Mouse (Mus musculus) ES-E14 (cell line): ENCODE data around the gene Ptprcap. TPM values are rescaled to one million over a fixed set of nuclear protein-coding genes. Genes with fewer than 3 reads are reported as not detected.

Source experiments
- DNase-seq: peaks from one replicate; pipeline ENCODE4 v3.0.0-alpha.2; 2013; ENCODE audit warnings: low read depth, low spot score
- H3K27ac ChIP-seq: 2 replicates; pipeline ENCODE4 v1.5.1; 2012; ENCODE audit warnings: low read depth, mild to moderate bottlenecking, low read length, moderate library complexity, mixed read lengths; ENCODE audit not compliant: poor library complexity, insufficient read depth, severe bottlenecking
- H3K36me3 ChIP-seq: 2 replicates; pipeline ENCODE4 v1.6.1; 2012; ENCODE audit warnings: mild to moderate bottlenecking, low read length, moderate library complexity, mixed read lengths; ENCODE audit not compliant: control insufficient read depth, poor library complexity, insufficient read depth, severe bottlenecking
- H3K4me1 ChIP-seq, 2 experiments: fragments of 150-350 bp in 1 of 2; sonication (generic) in 1 of 2; 2 replicates each; pipeline ENCODE4 v1.6.1; 2012; ENCODE audit warnings: low read length in 2 of 2, mild to moderate bottlenecking in 1 of 2, mixed read lengths in 1 of 2; ENCODE audit not compliant: control insufficient read depth in 2 of 2, insufficient read depth in 2 of 2, poor library complexity in 1 of 2
- H3K4me3 ChIP-seq, 2 experiments: fragments of 150-350 bp in 1 of 2; sonication (generic) in 1 of 2; 2 replicates each; pipeline ENCODE4 v1.5.1; 2012; ENCODE audit warnings: low read length in 2 of 2, low read depth in 1 of 2, mild to moderate bottlenecking in 1 of 2, mixed read lengths in 1 of 2; ENCODE audit not compliant: insufficient read depth in 1 of 2, poor library complexity in 1 of 2, severe bottlenecking in 1 of 2
- H3K9ac ChIP-seq: 2 replicates; pipeline ENCODE4 v1.6.1; 2012; ENCODE audit warnings: low read depth, mild to moderate bottlenecking, low read length, mixed read lengths; ENCODE audit not compliant: poor library complexity, insufficient read depth, severe bottlenecking
- H3K9me3 ChIP-seq: fragments of 150-350 bp; sonication (generic); 2 replicates; pipeline ENCODE4 v1.6.1; 2012; ENCODE audit warnings: low read depth, mild to moderate bottlenecking, low read length; ENCODE audit not compliant: control insufficient read depth, insufficient read depth
- CHD2 ChIP-seq: IDR thresholded peaks from 2 replicates; pipeline ENCODE4 v1.6.1; 2014; ENCODE audit warnings: mild to moderate bottlenecking, low read depth, low read length, inconsistent platforms
- HCFC1 ChIP-seq: IDR thresholded peaks from 2 replicates; pipeline ENCODE4 v1.6.1; 2012; ENCODE audit warnings: low read length, inconsistent platforms, borderline replicate concordance; ENCODE audit not compliant: insufficient read depth
- MAFK ChIP-seq: IDR thresholded peaks from 2 replicates; pipeline ENCODE4 v1.6.1; 2014; ENCODE audit warnings: mild to moderate bottlenecking, low read depth, low read length, inconsistent platforms; ENCODE audit not compliant: insufficient read depth
- ZC3H11A ChIP-seq: IDR thresholded peaks from 2 replicates; pipeline ENCODE4 v1.6.1; 2012; ENCODE audit warnings: low read depth, mild to moderate bottlenecking, inconsistent platforms, low read length, borderline replicate concordance
- ZNF384 ChIP-seq: IDR thresholded peaks from 2 replicates; pipeline ENCODE4 v1.6.1; 2012; ENCODE audit warnings: low read depth, low read length, inconsistent platforms
- in situ Hi-C, 2 experiments: fragments of 600-800 bp; cut with MboI; formaldehyde crosslinking; loops; one replicate each; pipeline ENCODE4 v1.15.1; 2025; ENCODE audit warnings: low sequenced_read_pairs in 2 of 2, inconsistent platforms in 1 of 2; ENCODE audit not compliant: unreplicated experiment in 2 of 2
- total RNA-seq: library from RNA; depleted of rRNA; stranded (reverse); fragments of 300-350 nt; gene quantifications from 2 replicates; pipeline ENCODE4 v1.2.3, GENCODE M21; 2012

Gene Ptprcap
- total RNA-seq, 1 experiment = 9.5 TPM

DNA sequence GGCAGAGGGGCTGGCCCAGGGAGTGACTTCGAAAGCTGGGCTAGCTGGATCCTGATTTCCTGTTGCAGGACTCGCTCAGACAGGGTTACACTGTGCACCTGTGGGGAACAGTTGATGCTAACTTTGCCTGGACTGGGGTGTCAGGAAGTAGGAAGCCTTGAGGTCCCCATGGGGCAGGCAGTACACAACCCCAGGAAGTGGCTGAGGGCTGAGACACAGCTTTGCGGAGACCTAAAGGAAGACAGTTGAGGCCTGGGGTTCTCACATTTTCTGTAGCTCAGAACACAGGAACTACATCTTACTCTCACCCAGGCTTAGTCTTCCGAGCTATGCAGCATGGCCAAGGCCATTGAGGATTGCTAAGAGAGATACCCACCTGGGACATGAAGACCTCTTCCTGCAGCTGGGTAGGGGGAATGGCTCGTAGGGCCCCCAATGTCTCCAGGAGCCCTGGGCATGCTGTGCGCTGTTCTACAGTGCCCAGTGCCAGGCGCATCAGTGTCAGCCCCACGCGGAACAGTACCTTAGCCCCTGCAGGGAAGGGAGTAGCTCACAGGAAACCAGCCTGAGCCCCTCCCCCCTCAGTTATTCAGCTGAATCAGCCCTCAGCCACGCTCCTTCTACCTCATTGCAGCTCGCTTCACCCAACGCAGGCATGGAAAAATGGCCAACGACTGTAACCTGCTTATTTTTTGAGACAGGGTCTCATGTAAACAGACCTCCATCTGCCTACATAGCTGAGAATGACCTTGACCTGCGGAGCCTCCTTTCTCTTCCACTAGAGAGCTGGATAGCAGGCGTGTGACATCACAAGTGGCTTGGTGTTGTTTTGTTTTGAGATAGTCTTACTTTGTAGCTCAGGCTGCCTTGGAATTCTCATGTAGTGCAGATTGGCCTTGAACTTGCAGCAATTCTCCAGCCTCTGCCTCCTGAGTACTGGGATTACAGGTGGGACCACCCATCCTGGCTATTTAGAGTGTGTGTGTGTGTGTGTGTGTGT is 31.9 kb downstream of the Ptprcap start:
- peaks cover 4 to 17% of the 10 kb centered on the region in 2 experiments; a peak in 3 of 4 replicates for H3K4me1 ChIP-seq
- H3K9ac ChIP-seq = 0 out of 2 replicates have a peak overlapping the region, but pooled peaks have one; percentile 6
- no peak overlapping the region; a peak in 1 of 4 replicates for H3K4me3 ChIP-seq
- H3K36me3 ChIP-seq = no peaks in the 10 kb centered on the region
- no peaks in the 10 kb centered on the region for H3K9me3 ChIP-seq
- peak overlapping the region; percentile 24; the same call in 1 of the 2 replicates for H3K27ac ChIP-seq
- in situ Hi-C loops = no loop called here
- no peak for DNase-seq
- TF ChIP-seq HCFC1 = no peak
- TF ChIP-seq ZC3H11A = no peak
- no peak for TF ChIP-seq MAFK
- TF ChIP-seq CHD2 = no peak
- TF ChIP-seq ZNF384 = no peak

DNA sequence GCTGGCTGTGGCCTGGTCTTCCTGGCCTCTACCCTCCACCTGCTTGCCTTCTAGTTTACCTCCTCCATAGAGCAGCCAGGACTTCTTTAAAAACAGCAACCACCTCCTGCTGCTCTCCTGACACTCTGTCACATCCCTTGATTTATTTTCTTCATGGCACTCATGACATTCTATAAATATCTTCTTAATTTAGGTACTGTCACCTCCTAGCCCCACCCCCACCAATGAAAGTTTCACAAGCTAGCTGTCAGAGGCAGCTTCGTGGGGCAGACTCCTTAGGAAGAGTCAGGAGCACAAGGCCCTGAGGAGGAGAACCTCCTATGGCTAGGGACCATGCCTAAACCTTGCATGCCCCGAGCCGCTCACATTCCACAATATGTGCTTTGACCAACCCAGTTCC is 33.9 kb downstream of the Ptprcap start:
- in situ Hi-C loops = no loop called here
- H3K4me1 ChIP-seq = peaks cover 4 to 19% of the 10 kb centered on the region in 2 experiments; a peak in 3 of 4 replicates
- DNase-seq = no peak
- no peak overlapping the region for H3K4me3 ChIP-seq
- H3K27ac ChIP-seq = no peak overlapping the region
- no peaks in the 10 kb centered on the region for H3K9me3 ChIP-seq
- no peaks in the 10 kb centered on the region for H3K36me3 ChIP-seq
- no peak overlapping the region for H3K9ac ChIP-seq
- TF ChIP-seq CHD2 = no peak
- no peak for TF ChIP-seq MAFK
- no peak for TF ChIP-seq HCFC1
- TF ChIP-seq ZC3H11A = no peak
- TF ChIP-seq ZNF384 = no peak

DNA sequence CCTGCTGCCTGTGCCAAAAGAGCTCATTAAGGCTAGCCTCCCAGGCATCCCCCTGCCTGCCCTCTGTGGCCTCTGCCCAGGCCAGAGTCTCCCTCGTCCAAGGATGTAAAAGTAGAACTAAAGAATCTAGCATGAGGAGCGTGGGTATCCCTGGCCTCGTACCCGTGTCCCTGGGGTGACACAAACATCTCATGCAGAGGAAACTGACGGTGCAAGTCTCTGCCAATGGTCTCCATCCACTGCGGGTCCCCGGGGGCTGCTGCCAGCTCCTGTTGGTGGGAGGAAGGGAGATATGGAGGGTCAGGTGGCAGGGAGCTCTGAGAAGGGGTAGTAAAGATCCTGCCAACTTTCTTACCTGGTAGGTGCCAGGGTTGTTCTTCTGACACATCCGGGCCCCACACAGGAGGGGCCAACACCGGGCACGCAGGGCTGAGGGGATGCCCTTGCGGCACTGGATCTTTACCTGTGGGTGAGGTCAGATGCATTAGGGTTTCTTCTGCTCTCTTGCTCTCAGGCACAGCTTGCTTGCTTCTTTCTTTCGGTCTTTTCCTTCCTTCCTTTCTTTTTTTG is 35.7 kb downstream of the Ptprcap start:
- Histone ChIP-seq H3K27ac (no peak overlapping the region), H3K4me3 (no peak overlapping the region), H3K4me1 (peaks cover 6 to 25% of the 10 kb centered on the region in 2 experiments; a peak in 3 of 4 replicates), H3K36me3 (peaks cover 10% of the 10 kb centered on the region), H3K9me3 (no peaks in the 10 kb centered on the region), H3K9ac (no peak overlapping the region)
- TF ChIP-seq MAFK (no peak), CHD2 (no peak), ZNF384 (no peak), ZC3H11A (no peak)
- no peak for DNase-seq
- in situ Hi-C loops = no loop called here

DNA sequence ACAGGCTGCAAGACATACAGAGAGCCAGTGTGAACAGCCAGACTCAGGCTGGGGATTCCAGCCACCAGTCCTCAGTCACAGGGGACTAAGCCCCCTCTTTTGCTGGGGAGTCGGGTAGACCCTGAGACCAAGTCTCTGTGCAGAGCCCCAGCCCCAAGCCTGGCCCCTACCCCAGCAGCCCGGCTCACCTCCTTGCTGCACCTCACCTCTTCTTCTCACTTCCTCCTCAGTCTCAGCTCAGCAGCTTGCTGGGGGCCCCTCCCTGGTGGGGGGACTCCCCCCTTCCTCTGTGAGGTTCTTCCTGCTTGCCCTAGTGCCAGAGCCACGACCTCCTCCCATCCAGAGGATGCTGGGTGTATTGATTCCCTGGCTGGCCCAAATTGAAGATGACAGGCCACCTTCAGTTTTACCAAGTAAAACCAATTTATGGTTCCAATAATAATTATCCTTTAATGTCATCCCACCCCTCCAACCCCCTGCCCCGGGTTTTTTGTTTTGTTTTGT is 37.5 kb downstream of the Ptprcap start, which contains the start of gene Tbc1d10c:
Gene Tbc1d10c, minus strand, starts transcription at position 454 of the 504 bp plus-strand sequence.
- H3K27ac ChIP-seq = peak within 1 kb of the TSS; percentile 83
- peak within 1 kb of the TSS; percentile 93 to 97 for H3K4me3 ChIP-seq
- no peak for TF ChIP-seq ZNF384
- TF ChIP-seq MAFK = no peak
- no peak for TF ChIP-seq HCFC1
- no peak for TF ChIP-seq ZC3H11A
- no peak for TF ChIP-seq CHD2
- DNase-seq = no peak
- in situ Hi-C loops = no loop called here
- H3K36me3 ChIP-seq = peaks cover 28% of the 10 kb centered on the region
- H3K9ac ChIP-seq = peak within 1 kb of the TSS; percentile 97
- peaks cover 2 to 17% of the 10 kb centered on the region in 2 experiments; a peak in 3 of 4 replicates for H3K4me1 ChIP-seq
- no peaks in the 10 kb centered on the region for H3K9me3 ChIP-seq
